Mouse (Mus musculus) spleen, embryonic (tissue): ENCODE measurements around the gene Cyp4f17.
"Not testable (repeated sequence)": the region's sequence is repeated elsewhere in the genome, so short reads cannot be mapped to it uniquely, and the experiment has no call there.

ENCODE experiments used
- CTCF ChIA-PET: fragments of 350-600 bp; sonication (Branson Sonifier 250); formaldehyde crosslinking; loops from one replicate; lab custom pipeline; 2022; lab: Charles Lee

Cyp4f17 gene

DNA sequence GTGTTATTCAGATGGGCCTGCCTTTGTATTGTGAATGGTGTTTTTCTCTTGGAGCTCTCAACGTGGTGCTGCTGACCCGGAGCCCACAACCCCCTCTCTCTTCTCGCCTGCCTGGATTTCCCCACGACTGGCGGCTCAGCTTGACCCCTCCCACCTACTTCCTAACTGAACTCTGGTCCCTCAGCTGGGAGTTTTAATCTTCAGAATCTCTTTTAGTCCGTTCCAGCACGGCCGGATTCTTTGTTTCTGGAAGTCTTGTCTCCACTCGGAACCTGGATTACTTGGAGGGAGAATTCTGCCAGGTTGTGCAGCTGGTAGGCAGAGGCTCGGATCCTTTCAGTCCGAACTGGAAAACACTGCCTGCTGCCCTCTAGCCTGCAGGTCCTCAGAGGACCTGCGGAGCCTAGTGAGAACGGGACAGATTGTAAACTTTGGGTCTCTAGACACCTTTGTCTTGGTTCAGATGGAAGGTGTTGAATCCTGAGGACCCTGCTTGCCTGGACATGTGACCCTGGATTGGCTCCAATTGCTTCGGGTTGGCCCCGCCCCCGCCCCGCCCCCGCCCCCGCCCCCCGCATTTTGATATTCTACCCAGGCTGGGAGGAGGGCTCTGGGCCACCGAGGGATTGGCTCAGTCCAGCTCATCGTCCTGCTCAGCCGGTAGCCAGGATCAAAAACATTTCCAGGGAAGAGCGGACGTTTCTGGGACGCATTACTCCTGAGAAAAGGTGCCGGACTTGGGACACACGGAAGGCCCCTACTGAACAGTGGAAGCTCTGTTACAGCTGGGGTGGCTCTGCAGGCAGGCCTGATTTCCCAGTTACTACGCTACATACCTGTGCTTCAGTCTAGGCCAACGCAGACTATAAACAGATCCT, at the start of gene Cyp4f17:
Cyp4f17 (plus strand) TSS at position 200 of the 878 bp plus-strand sequence.
- CTCF ChIA-PET = interaction anchor here (0.6 kb wide), 1 partner anchor 341 kb away, joined by 7 read pairs; no protein-coding TSS in a partner anchor

DNA sequence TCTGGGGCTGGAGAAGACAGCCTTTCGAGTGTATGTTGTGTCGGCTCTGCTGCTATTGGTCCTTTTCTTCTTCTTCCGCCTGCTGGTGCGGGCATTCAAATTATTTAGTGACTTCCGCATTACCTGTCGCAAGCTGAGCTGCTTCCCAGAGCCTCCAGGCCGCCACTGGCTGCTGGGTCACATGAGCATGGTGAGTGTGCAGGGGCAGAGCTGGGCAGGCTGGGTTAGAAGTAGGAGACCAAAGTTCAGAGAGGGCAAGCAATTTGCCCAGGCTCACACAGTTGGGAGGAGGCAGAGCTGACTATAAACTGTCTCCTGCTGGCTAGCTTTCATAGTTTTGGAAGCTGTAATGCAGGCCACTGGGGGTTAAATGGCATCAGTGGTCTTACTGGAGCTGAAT, 37.4 kb upstream of the Cyp4f17 start:
- CTCF ChIA-PET = interaction anchor here (0.9 kb wide), 1 partner anchor 115 kb away, joined by 3 read pairs; no protein-coding TSS in a partner anchor

DNA sequence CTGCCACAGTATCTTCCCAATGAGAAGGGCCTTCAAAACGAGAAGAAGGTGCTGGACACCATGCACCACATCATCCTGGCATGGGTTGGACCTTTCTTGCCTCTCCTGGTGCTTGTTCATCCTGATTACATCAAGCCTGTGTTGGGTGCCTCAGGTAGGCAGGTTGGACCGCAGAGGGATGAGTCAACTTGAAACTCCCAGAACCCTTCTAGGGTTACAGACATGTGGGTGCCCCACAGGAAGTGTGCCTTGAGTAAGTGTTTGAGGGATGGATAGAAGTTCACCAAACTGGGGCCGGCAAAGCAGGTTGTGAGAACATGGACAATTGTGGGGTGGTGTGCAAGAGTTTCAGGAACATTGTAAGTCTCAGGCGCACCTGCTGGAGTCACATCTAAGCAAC, 35.1 kb upstream of the Cyp4f17 start:
- CTCF ChIA-PET = no interaction called here

DNA sequence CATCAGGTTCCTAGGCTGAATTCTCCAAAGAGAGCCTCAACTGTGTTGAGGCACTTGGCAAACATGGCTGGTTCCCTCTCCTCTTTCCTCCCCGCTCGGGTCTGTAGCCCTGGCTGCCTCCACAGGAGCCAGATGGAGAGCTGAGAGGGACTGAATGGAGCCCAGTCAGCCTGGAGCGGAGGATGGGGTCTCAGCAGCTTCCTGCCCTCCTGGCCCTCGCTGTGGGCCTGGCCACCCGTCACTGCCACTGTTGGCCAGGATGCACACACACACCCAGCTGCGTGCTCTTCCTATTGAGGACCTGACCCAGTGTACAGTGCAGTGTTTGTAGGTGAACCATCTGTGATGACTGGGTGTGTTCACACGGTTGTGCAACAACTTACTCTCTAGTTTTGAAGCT, 33.7 kb upstream of the Cyp4f17 start:
- CTCF ChIA-PET = no interaction called here

DNA sequence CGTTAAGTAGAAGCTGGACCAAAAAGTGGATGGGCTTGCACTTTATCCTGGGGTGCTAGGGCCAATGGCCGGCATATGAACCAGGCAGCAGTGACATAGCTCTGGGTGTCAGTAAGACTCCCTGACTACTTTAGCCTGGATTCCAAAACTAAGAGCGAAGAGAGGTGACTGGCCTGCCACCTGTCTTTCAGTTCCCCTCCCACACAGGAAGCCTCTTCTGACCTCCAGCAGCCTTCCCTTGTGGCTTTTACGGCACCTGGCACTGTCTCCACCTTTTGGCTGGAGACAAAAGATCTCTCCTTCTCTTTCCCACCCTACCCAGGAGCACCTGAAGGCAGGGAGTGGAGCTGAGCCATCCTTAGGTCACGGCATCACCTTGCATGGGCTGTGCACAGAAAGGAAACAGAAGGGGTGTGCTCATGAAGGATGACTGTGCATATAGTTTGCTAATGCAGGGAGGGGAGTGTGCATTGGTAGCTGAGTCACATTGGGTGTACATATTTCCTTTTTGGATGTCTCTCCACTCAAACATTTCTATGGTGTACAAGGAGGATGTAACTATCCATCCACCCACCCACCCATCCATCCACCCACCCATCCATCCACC, 30.8 kb upstream of the Cyp4f17 start:
- CTCF ChIA-PET = interaction anchor here (0.6 kb wide), 1 partner anchor 666 kb away, joined by 3 read pairs; no protein-coding TSS in a partner anchor

DNA sequence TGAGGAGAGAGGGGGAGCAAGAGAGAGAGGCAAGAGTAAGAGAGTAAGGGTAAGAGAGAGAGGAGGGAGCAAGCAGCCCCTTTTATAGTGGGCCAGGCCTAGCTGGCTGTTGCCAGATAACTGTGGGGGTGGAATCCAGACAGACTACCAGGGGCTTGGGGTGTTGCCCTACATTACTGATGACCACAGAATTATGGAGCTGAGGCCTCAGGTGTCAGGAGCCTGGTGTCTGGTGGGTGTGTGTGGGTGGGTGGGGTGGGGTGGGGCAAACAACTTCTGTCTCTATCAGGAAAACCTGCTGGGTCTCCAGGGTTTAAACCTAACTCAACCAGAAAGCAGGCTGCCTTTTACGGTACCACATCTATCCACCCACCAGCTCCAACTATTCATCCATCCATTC, 28.6 kb upstream of the Cyp4f17 start:
- CTCF ChIA-PET = no interaction called here

DNA sequence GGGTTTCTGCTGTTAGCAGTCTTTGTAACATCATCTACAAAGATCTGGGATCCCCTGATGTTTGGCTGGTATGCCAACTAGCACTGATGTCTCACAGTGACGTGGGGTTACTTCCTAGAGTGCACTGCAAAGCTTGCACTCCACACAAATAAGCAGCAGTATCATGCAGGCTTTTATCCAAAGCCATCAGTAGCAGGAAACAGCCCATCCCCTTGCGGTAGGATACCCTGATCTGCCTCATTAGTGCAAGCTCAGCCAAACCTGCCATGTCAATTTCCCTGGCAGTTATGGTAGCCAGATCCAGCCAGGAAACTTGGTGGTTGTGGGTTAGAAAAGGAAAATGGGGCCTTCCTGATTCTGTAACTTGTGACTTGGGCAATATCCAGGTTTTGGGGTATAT, 27.1 kb upstream of the Cyp4f17 start:
- CTCF ChIA-PET = no interaction called here

DNA sequence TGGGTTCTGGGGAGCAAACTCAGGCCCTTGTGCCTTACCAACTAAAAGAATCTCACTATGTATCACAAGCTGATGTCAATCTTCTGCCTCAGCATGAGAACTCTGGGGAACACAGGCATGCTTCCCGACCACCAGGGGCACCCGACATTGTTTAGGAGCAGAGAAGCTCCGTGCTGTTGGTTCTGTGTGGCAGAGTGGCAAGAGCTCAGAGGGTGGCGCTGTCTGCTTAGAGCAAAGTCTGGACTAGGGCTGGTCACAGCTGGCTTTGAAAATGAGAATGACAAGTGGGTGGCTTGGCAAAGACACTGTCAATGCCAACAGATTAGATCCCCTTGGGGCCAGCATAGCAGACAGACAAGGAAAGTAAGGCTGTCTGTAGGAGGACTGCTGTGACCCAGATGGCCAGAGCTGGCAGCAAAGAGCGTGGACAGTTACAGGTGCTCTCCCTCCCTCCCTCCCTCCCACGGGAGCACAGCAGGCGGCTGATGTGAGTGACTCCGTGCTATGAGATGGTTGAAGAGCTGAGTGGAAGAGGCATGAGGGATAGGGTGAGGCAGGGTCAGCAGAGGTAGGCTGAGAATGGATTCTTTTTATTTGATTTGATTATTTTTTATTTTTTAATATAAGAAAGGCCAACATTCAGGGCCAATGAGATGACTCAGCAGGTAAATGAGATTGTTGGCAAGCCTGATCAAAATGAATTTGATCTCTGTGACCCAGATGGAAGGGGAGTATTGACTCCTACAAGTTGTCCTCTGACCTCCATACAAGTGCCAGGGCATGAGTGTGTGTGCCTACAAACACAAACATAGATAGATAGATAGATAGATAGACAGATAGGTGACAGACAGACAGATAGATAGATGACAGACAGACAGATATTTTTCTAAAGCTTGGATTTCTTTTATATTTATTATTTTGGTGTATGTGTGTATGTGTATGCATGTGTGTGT, 26.0 kb upstream of the Cyp4f17 start:
- CTCF ChIA-PET = no interaction called here

DNA sequence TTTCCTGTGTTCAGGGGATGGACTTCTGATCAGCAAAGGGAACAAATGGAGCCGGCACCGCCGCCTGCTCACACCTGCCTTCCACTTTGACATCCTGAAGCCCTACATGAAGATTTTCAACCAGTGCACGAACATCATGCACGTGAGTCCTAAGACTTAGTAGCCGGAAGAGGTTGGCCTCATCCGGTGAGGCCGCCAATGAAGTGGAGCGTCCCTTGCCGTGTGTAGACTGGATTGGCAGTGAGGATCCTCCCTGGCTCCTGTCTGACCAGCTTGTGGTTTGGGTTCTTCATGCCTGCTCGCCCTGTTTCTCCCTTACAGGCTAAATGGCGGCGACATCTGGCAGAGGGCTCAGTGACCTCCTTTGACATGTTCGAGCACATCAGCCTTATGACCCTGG, 24.1 kb upstream of the Cyp4f17 start:
- CTCF ChIA-PET = interaction anchor here (0.6 kb wide), 1 partner anchor 21 kb away, joined by 4 read pairs; no protein-coding TSS in a partner anchor

DNA sequence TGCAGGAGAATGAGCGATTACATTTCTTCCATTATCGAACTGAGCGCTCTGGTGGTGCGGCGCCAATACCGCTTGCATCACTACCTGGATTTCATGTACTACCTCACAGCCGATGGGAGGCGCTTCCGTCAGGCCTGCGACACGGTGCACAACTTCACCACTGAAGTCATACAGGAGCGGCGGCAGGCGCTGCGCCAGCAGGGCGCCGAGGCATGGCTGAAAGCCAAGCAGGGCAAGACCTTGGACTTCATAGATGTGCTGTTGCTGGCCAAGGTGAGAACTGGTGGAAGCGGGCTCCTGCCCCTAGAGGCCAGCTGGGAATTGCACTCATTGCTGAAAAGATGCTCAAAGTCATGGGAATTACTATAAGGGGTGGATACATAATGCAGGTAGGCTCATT, 22.6 kb upstream of the Cyp4f17 start:
- CTCF ChIA-PET = no interaction called here

DNA sequence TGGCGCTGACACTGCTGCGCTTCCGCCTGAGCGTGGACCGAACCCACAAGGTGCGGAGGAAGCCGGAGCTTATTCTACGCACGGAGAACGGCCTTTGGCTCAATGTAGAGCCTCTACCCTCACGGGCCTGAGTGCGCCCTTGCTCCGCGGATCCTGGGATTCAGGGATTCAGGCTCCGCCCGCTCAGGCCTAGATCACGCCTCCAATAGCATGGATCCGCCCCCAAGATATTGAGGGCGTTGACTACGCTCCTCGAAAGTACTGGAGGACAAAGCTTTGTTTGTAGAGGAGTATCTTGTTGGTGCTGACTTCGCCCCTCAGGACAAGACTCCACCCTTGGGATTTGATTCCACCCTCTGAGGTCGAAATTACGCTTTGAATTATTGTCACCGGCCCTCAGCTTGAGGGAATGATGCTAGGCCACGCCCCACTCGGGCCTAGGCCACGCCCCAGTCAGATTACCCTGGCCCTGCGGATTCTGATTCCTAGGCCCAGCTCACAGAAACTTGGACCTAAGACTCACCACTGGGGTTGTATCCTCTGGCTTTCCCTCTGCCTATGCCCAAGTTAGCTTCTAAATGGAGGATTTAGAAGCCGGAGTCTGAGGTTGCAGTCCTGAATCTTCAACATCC, 13.4 kb upstream of the Cyp4f17 start:
- CTCF ChIA-PET = interaction anchor here (0.5 kb wide), 1 partner anchor 420 kb away, joined by 7 read pairs; no protein-coding TSS in a partner anchor

DNA sequence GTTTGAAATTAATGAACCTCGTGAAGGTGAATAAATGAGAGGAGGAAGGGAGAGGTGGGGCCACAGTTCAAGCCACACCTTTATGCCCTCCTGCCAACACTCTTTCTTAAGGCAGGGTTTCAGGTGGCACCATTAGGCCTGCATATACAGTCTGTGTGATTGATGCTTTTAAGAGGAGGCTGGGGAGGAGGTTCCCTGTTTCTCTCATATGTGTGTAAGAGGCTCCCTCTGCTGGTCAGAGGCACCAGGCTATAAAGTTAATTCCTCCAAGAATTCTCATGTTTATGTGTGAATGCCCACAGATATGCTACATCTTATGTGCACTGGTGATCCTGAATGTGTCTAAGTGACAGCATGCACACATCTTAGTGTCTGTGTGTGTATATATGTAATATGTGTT, 11.2 kb upstream of the Cyp4f17 start:
- CTCF ChIA-PET = no interaction called here

DNA sequence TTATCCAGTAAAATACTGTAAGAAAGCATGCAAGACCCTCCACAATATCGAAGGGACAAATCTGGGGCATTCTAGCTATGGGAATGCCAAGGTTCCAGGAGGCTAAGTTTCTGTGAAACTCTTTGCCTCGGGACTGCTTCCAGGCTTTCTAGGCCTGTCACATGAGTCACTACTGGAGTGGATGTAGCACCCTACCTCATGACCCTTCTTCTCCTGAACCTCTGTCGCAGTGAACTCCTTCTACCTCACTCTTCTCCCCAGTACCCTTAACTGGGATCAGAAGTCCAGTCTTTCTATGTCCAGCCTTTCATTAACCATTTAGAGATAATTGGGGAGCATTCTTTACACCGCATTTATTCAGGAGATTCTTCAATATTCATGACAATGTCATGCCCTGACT, 5.3 kb upstream of the Cyp4f17 start:
- CTCF ChIA-PET = not testable (repeated sequence)

DNA sequence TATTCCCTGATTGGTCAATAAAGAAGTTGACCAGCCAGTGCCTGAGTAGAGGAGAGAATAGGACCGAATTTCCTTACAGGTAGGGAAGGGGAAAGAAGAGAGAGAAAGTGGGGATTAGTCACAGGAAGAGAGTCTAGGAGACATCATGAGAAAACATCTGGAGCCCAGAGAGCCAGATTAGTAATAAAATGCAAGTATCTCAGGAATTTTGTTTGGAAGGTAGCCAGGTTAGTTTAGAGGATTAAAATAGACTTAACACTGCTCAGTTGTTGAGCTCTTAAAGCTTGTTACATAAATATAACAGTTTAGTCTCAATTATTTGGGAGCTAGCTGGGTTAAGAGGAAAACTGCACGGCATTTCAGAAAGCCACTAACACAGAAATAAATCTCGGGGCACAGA, 4.8 kb upstream of the Cyp4f17 start:
- CTCF ChIA-PET = no interaction called here

DNA sequence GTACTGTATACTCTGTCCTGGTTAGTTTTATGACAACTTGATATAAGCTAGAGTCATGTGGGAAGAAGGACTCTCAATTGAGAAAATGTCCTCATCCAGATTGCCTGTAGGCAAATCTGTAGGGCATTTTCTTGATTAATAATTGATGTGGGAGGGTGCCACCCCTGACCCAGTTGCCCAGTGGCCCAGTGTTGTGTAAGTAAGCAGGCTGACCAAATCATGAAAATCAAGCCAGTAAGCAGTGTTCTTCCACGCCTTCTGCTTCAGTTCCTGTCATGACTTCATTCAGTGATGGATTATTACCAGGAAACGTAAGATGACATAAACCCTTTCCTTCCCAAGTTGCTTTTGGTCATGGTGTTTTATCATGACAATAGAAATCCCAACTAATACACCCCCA, 2.7 kb upstream of the Cyp4f17 start:
- CTCF ChIA-PET = no interaction called here

DNA sequence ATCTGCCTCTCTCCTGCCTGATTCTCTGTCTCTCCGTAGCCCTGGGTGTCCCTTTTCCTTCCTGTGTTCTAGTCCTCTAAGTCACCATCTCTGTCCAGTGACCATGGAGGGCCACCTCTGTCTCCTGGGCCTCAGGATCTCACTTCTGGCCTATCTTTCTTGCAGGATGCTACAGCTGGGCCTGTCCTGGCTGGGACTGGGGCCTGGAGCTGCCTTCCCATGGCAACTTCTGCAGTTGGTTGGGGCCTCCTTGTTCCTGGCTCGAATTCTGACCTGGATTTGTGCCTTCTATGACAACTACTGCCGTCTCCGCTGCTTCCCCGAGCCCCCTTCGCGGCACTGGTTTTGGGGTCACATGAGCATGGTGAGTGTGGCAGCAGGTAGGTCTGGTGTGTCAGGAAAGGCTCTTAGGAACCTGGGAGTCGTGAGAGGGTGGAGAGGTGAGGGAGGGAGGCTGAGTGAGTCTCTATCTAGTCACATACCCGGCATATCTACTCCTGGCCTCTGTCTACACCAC, 937 bp downstream of the Cyp4f17 start:
- CTCF ChIA-PET = no interaction called here

DNA sequence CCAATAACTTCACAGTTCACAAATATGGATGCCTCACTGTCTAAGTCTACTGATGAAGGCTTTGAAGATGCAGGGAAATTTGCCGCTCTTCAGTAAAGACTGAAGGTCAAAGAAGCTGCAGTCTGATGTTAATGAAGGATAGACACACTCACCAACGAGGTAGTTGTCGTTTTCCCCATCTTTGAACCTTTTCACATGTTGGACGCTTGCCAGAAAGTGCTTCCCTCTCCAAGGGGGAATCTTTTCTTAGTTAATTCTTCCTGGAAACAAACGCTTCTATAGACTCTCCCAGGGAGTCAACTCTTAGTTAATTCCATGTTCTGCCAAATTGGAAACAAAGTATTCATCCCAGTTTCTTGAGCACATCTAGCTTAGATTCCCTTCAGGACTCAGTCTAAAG, 10.3 kb downstream of the Cyp4f17 start:
- CTCF ChIA-PET = no interaction called here

DNA sequence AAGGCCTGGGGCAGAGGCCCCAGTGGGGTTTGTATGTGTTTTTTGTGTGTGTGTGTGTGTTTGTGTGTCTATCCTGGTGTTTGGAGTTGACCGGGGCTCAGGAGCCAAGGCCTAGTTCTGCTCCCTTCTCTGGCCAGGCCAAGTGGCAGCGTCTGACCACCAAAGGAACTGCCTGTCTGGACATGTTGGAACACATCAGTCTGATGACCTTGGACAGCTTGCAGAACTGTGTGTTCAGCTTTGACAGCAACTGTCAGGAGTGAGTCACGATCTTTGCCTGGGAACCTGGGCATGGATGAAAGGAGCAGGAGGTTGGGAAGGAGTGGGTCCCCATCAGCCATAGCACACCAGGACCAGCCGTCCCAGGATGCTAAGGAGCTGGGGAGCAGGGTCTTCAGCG, 16.1 kb downstream of the Cyp4f17 start:
- CTCF ChIA-PET = interaction anchor here (0.6 kb wide), 1 partner anchor 863 kb away, joined by 3 read pairs; the partner anchor contains the start of gene U2af1

DNA sequence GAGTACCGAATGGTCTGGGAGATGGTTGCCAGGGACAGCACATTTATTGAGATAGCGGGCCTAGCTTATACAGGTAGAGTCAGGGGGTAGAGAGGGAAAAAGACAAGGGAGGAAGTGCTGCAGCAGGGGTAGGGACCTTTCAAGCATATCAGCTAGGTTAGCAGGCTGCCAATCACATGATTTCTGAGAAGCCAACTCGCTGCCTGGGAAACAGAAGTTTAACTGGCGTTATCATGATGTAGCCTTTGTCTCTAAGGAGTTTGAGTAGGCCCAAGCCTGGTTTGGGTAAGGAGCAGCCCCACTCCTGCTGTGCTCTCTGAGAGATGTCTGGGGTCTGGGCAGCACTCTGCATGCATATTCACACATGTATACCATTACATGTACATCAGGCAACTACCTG, 16.5 kb downstream of the Cyp4f17 start:
- CTCF ChIA-PET = no interaction called here

DNA sequence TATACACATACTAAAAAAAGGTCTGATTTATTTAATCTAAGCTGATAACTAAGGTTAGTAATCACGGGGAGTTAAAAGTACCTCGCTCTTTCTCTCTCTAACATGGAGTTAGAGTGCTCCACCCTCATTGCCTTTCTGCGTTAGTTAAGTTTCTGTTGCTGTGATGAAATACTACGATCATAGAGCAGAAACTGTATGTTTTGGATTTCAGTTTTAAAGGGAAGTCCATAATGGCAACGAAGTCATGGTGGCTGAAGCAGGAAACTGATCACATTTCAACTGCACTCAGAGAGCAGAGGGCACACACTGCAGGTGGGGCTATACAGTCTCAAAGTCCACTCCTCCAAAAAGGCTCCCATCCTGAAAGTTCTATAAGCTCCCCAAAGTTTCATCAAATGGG, 17.0 kb downstream of the Cyp4f17 start:
- CTCF ChIA-PET = no interaction called here

DNA sequence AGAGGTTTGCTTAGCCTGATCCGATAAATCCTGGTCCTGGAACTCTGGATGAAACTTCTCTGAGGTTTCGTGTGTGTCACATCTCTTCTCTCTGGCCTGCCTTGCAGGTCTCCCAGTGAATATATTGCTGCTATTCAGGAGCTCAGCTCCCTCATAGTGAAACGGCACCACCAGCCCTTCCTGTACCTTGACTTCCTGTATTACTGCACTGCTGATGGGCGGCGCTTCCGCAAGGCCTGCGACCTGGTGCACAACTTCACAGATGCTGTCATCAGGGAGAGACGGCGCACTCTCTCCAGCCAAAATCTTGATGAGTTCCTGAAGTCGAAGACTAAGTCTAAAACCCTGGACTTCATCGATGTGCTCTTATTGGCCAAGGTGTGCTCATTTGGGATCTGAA, 18.0 kb downstream of the Cyp4f17 start:
- CTCF ChIA-PET = no interaction called here
